Mouse (Mus musculus) limb, embryonic 14.5 days (tissue): ENCODE results near the gene Garnl3. TPM values are rescaled to one million over a fixed set of nuclear protein-coding genes. Genes with fewer than 3 reads are reported as not detected.

Experiments used
- ATAC-seq: fragments of 200-750 bp; cut with Nextera tagmentation; 2 replicates; pipeline ENCODE4 v1.8.0; 2017; ENCODE audit warnings: low read depth, moderate number of reproducible peaks, moderate TSS enrichment; ENCODE audit not compliant: low FRiP score
- DNase-seq: peaks from one replicate; pipeline ENCODE4 v3.0.0-alpha.2; 2015; ENCODE audit warnings: low spot score
- H3K27ac ChIP-seq: fragments of 300-500 bp; sonication (generic); replicated peaks from 2 replicates; pipeline ENCODE4 v1.5.1; 2014; ENCODE audit warnings: low read depth, mild to moderate bottlenecking, low read length, moderate library complexity, mixed read lengths
- H3K27me3 ChIP-seq: fragments of 300-500 bp; sonication (generic); 2 replicates; pipeline ENCODE4 v1.6.1; 2014; ENCODE audit warnings: low read length, mixed read lengths; ENCODE audit not compliant: control insufficient read depth, insufficient read depth
- H3K36me3 ChIP-seq: fragments of 300-500 bp; sonication (generic); 2 replicates; pipeline ENCODE4 v1.6.1; 2014; ENCODE audit warnings: mild to moderate bottlenecking, low read length, moderate library complexity, mixed read lengths; ENCODE audit not compliant: control insufficient read depth, insufficient read depth
- H3K4me1 ChIP-seq: fragments of 300-500 bp; sonication (generic); 2 replicates; pipeline ENCODE4 v1.6.1; 2014; ENCODE audit warnings: antibody characterized with exemption, low read length, mixed read lengths; ENCODE audit not compliant: control insufficient read depth, insufficient read depth
- H3K4me2 ChIP-seq: fragments of 300-500 bp; sonication (generic); replicated peaks from 2 replicates; pipeline ENCODE4 v1.6.1; 2014; ENCODE audit warnings: low read depth, mild to moderate bottlenecking, low read length, moderate library complexity; ENCODE audit not compliant: severe bottlenecking
- H3K4me3 ChIP-seq: fragments of 300-500 bp; sonication (generic); replicated peaks from 2 replicates; pipeline ENCODE4 v1.5.1; 2014; ENCODE audit warnings: low read length
- H3K9ac ChIP-seq: fragments of 300-500 bp; sonication (generic); 2 replicates; pipeline ENCODE4 v1.6.1; 2014; ENCODE audit warnings: mild to moderate bottlenecking, low read depth, low read length, moderate library complexity; ENCODE audit not compliant: severe bottlenecking
- H3K9me3 ChIP-seq: fragments of 300-500 bp; sonication (generic); 2 replicates; pipeline ENCODE4 v1.6.1; 2016; ENCODE audit warnings: low read length; ENCODE audit not compliant: control insufficient read depth
- POLR2A ChIP-seq: fragments of 200-500 bp; IDR thresholded peaks from 2 replicates; pipeline ENCODE4 v1.8.0; 2012; ENCODE audit warnings: inconsistent platforms, mild to moderate bottlenecking, moderate library complexity, borderline replicate concordance; ENCODE audit not compliant: insufficient read depth, insufficient read length; ENCODE audit errors: extremely low read depth
- WGBS: fragments of 180-500 bp; shearing (Covaris S2); extraction: QIAGEN DNeasy Blood & Tissue Kit; methylation state at CpG from one replicate; pipeline ENCODE4 v1.1.7; 2014; 5-methylcytosine and 5-hydroxymethylcytosine counted together
- polyA plus RNA-seq, 2 experiments: library from polyadenylated mRNA; depleted of rRNA in 1 of 2; stranded (reverse) in 1 of 2; unstranded in 1 of 2; fragments of >200 nt; fragmentation: Nextera tagmentation in 1 of 2; extraction: Ambion mirVana in 1 of 2; gene quantifications; 2 replicates each; pipeline versions ENCODE4 v1.2.1 to v1.2.3; 2012 to 2014

Gene Garnl3
- polyA plus RNA-seq, 2 experiments = 9.6 to 10.1 TPM

DNA sequence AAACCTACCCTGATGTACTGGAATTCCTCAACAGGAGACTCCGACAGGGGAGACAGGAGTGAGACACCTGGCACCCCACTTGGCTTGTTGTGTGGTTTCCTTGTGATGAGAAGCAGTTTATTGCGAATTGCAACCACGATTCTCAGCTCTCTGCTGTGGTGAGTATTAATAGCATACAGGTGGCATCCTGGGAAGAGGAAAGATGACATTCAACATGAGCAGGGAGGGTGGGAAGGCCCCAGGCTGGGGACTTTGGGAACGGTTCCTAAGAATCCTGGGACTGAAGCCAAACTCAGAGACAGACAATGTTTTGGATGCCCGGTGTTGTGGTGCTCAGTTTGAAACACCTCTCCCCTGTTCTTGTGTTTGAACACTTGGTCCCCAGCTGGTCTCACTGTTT, 126.4 kb downstream of the Garnl3 start:
- no peak for ATAC-seq
- Histone ChIP-seq H3K36me3 (0 out of 2 replicates have a peak, but pooled peaks cover 6% of the 10 kb centered on the region), H3K27me3 (no peaks in the 10 kb centered on the region), H3K9ac (no peak overlapping the region), H3K9me3 (no peaks in the 10 kb centered on the region), H3K4me1 (no peaks in the 10 kb centered on the region), H3K4me3 (no peak overlapping the region), H3K27ac (no peak overlapping the region), H3K4me2 (no peak overlapping the region)
- TF ChIP-seq POLR2A = no peak
- DNase-seq = no peak
- 61% methylated on average over 5 of the region's 5 CpGs for WGBS

DNA sequence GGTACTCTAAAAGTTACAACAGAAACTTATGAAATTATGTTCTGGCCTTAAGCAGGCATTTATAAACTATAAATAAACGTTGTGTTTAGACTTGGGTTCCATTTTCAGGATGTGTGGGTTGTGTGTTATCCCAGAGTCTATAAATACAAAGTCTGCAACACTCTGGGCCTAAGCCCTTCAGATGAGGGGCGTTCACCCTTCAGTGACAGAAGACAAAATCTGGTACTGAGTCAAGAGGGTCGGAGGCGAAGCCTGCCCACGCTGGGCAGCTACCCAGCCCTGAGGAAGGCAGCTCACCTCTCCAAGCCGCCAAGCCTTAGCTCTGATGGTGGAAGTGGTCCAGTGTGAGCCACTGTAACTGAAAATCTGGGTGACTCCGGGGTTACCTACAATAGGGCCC, 129.3 kb downstream of the Garnl3 start:
- no peak for TF ChIP-seq POLR2A

DNA sequence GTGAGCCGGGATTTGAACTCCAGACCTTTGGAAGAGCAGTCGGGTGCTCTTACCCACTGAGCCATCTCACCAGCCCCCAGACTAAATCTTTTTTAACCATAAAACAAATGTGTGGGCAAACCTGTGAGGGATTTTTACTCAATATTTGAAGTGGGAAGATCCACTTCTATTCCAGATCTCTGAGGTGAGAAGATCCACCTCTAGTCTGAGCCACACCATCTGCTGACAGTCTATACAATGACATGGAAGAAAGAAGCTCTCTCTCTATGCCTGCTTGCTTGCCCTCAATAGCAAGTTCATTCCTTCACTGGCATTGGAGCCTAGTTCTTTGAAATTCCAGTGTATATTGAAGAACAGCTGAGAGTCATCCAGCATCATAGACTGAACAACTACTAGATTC, 131.7 kb downstream of the Garnl3 start:
- TF ChIP-seq POLR2A = no peak
- no peak for DNase-seq
- no peak overlapping the region for H3K4me3 ChIP-seq
- 0 out of 2 replicates have a peak, but pooled peaks cover 6% of the 10 kb centered on the region for H3K36me3 ChIP-seq
- no peak for ATAC-seq
- H3K4me2 ChIP-seq = no peak overlapping the region
- H3K9ac ChIP-seq = no peak overlapping the region
- WGBS = 87% methylated on average over 2 of the region's 2 CpGs
- no peak overlapping the region for H3K27ac ChIP-seq
- no peaks in the 10 kb centered on the region for H3K4me1 ChIP-seq
- no peaks in the 10 kb centered on the region for H3K9me3 ChIP-seq
- H3K27me3 ChIP-seq = no peaks in the 10 kb centered on the region

More for the DNA sequence above, 129.3 kb downstream of the Garnl3 start:
- no peak overlapping the region for H3K4me2 ChIP-seq
- H3K9me3 ChIP-seq = no peaks in the 10 kb centered on the region
- no peak overlapping the region for H3K27ac ChIP-seq
- 88% methylated on average over 7 of the region's 7 CpGs for WGBS
- no peak for DNase-seq
- H3K9ac ChIP-seq = no peak overlapping the region
- H3K36me3 ChIP-seq = 0 out of 2 replicates have a peak, but pooled peaks cover 6% of the 10 kb centered on the region
- no peaks in the 10 kb centered on the region for H3K4me1 ChIP-seq
- H3K4me3 ChIP-seq = no peak overlapping the region
- H3K27me3 ChIP-seq = no peaks in the 10 kb centered on the region
- no peak for ATAC-seq

GRCm38 (mm10) chr2:32997792-32998191, 133.7 kb downstream of the Garnl3 start:
- DNase-seq (no peak), ATAC-seq (no peak)
- Histone ChIP-seq H3K4me1 (no peaks in the 10 kb centered on the region), H3K4me3 (no peak overlapping the region), H3K27ac (no peak overlapping the region), H3K27me3 (no peaks in the 10 kb centered on the region), H3K9ac (no peak overlapping the region), H3K9me3 (no peaks in the 10 kb centered on the region), H3K36me3 (no peaks in the 10 kb centered on the region), H3K4me2 (no peak overlapping the region)
- 70% methylated on average over 4 of the region's 4 CpGs for WGBS
- no peak for TF ChIP-seq POLR2A

DNA sequence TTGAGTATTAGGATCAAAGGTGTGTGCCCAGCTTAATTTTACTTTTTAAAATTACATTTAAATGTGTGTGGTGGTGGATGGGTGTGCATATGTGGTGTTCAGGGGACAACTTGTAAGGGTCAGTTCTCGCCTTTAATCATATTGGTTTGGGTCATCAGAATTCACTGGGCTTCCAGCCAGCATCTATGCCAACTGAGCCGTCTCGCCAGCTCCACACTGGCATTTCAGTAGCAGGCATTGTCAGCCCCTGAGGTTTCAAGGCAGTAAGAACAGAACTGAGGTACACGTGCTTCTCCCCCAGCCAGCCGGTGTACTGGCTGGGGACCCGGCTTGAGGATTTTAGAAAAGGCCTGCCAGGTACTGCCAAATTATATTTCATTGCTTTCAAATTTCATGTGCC, 134.4 kb downstream of the Garnl3 start:
- Histone ChIP-seq H3K4me2 (no peak overlapping the region), H3K9ac (no peak overlapping the region), H3K4me1 (no peaks in the 10 kb centered on the region), H3K4me3 (no peak overlapping the region), H3K27ac (no peak overlapping the region), H3K27me3 (no peaks in the 10 kb centered on the region), H3K36me3 (no peaks in the 10 kb centered on the region), H3K9me3 (no peaks in the 10 kb centered on the region)
- 84% methylated on average over 6 of the region's 6 CpGs for WGBS
- DNase-seq = no peak
- ATAC-seq = no peak
- TF ChIP-seq POLR2A = no peak

DNA sequence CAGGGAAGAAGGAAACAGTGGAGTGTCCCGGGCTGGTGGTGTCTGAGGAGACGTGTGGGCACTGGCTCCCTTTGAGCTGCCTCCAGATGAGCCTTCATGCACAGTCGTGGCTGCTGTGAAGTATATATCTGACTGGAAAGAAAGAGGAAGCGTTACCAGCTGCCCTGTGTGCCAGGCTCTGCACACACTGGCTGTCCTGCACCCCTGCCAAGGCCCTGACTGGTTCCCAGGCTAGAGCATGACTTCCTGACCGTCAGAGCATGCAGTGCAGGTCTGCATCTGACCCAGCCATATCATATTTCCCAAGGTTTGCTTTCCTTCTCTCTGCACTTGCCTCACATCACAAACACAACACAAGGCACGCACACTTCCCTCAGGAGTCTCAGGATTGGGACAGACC, 139.3 kb downstream of the Garnl3 start:
- H3K36me3 ChIP-seq = 0 out of 2 replicates have a peak, but pooled peaks cover 2% of the 10 kb centered on the region
- ATAC-seq (no peak), DNase-seq (no peak)
- WGBS = 53% methylated on average over 6 of the region's 6 CpGs
- no peak overlapping the region for H3K4me3 ChIP-seq
- H3K27ac ChIP-seq = no peak overlapping the region
- no peak overlapping the region for H3K4me2 ChIP-seq
- no peaks in the 10 kb centered on the region for H3K4me1 ChIP-seq
- no peak for TF ChIP-seq POLR2A
- no peaks in the 10 kb centered on the region for H3K27me3 ChIP-seq
- H3K9me3 ChIP-seq = no peaks in the 10 kb centered on the region
- no peak overlapping the region for H3K9ac ChIP-seq
